Mouse (Mus musculus): ENCODE data around the gene Aplnr. TPM values are rescaled to one million over a fixed set of nuclear protein-coding genes. Genes with fewer than 3 reads are reported as not detected.

Aplnr gene
- total and polyA plus RNA-seq, 3 experiments: not detected

DNA sequence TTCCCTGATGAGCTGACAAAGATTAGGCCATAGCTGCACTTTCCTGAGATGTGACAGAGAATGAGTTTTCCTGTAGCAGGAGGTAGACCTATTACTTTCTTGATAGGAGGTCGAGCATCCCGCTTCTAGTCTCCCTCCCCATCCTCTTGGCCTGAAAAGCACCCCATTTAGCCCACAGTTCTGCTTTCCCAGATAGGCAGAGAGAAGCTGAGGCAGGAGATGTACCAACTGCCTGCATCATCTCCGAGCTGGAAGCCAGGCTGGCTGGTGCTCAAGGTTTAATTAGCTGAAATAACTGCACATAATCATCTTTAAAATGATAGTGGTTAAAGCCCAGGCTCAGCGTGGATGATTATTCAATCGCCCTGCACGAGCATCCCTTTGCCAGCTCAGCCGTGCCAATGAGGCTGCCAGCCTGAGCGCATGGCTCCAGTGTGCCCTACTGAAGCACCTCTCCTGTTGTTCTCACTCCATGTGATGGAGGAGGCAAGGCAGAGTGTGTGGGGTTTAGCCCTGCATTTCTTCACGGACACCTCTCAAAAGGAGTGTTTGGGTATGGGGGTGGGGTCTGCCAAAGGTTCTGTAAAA lies 25.6 kb upstream of the Aplnr start:
- Histone ChIP-seq H3K9me3 (replicated peaks; ENCODE audit: insufficient read depth, low read length) (no peaks in the 10 kb centered on the region), H3K9ac (ENCODE audit: control insufficient read depth, low read depth, low read length, poor library complexity, severe bottlenecking) (no peak overlapping the region), H3K27me3 (ENCODE audit: control insufficient read depth in 1 of 2, insufficient read depth in 2 of 2, low read length in 2 of 2) (peaks cover 0 to 1% of the 10 kb centered on the region in 2 experiments; a peak in 1 of 4 replicates), H3K79me2 (ENCODE audit: control insufficient read depth, insufficient read depth, low read length, poor library complexity) (no peaks in the 10 kb centered on the region), H3K4me1 (ENCODE audit: control insufficient read depth in 1 of 2, insufficient read depth in 2 of 2, low read length in 2 of 2) (no peaks in the 10 kb centered on the region), H3K27ac (ENCODE audit: control insufficient read depth, low read depth, low read length) (no peak overlapping the region), H3K4me3 (ENCODE audit: control insufficient read depth in 1 of 2, insufficient read depth in 1 of 2, low read depth in 2 of 2, low read length in 2 of 2) (no peak overlapping the region), H3K36me3 (ENCODE audit: control insufficient read depth in 1 of 2, insufficient read depth in 2 of 2, low read length in 2 of 2) (no peaks in the 10 kb centered on the region)
- TF ChIP-seq CHD2 (IDR thresholded peaks at IDR 0.05; ENCODE audit: low read length) (no peak), POLR2AphosphoS2 (IDR thresholded peaks at IDR 0.05; ENCODE audit: low read length) (no peak), JUND (IDR thresholded peaks at IDR 0.05; ENCODE audit: low read depth, low read length) (no peak), SIN3A (IDR thresholded peaks at IDR 0.05; ENCODE audit: low read length) (no peak), CHD1 (IDR thresholded peaks at IDR 0.05; ENCODE audit: low read depth, low read length) (no peak), MAX (IDR thresholded peaks at IDR 0.05; ENCODE audit: low read length) (no peak), CTCF (IDR thresholded peaks at IDR 0.05 in 2 of 3, conservative IDR thresholded peaks at IDR 0.05 in 1 of 3; ENCODE audit: control insufficient read depth in 1 of 3, insufficient read depth in 1 of 3, low read depth in 2 of 3, low read length in 3 of 3, poor library complexity in 1 of 3, severe bottlenecking in 1 of 3) (no peak), MYB (IDR thresholded peaks at IDR 0.05; ENCODE audit: low read depth, low read length) (no peak), MAZ (IDR thresholded peaks at IDR 0.05; ENCODE audit: low read depth, low read length) (no peak), ELF1 (IDR thresholded peaks at IDR 0.05; ENCODE audit: low read depth, low read length) (no peak), RAD21 (IDR thresholded peaks at IDR 0.05; ENCODE audit: low read depth, low read length) (no peak)
- DNase-seq (ENCODE audit: low read depth, low spot score): no peak

DNA sequence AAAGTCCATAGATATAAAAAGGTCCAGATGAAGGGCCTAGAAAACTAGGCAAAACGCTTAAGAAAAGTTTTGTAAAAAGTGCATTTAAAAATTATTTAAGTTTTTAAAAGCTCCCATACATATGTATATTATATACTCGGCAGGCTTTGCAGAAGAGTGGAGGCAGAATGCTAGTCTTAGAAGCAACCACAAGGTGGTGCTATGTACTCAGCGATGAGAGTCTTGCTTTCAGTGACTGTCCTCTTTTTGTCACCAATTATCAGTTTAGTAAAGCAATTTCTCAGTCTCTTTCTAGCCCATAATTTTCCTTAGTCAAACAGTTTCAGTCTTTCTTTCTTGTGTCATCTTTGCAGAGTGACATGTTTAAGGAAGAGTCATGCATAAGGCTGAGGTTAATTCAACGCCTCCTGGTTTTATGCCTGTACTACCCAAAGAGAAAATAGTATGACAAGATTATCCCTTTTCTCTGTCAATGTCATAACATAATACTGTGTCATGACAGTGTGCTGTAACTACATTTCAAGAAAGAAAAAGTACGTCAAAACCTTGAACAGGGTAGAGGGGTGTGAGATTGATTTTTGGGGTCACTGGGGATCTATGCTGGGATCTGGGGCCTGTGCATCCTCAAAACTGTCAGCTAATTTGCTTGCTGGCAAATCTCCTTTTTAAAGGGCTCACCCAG lies 12.7 kb upstream of the Aplnr start:
- Histone ChIP-seq H3K4me3 (ENCODE audit: control insufficient read depth in 1 of 2, insufficient read depth in 1 of 2, low read depth in 2 of 2, low read length in 2 of 2) (no peak overlapping the region), H3K36me3 (ENCODE audit: control insufficient read depth in 1 of 2, insufficient read depth in 2 of 2, low read length in 2 of 2) (no peaks in the 10 kb centered on the region), H3K9ac (ENCODE audit: control insufficient read depth, low read depth, low read length, poor library complexity, severe bottlenecking) (no peak overlapping the region), H3K79me2 (ENCODE audit: control insufficient read depth, insufficient read depth, low read length, poor library complexity) (no peaks in the 10 kb centered on the region), H3K27me3 (ENCODE audit: control insufficient read depth in 1 of 2, insufficient read depth in 2 of 2, low read length in 2 of 2) (peaks cover 0 to 2% of the 10 kb centered on the region in 2 experiments; a peak in 2 of 4 replicates), H3K4me1 (ENCODE audit: control insufficient read depth in 1 of 2, insufficient read depth in 2 of 2, low read length in 2 of 2) (no peaks in the 10 kb centered on the region), H3K9me3 (replicated peaks; ENCODE audit: insufficient read depth, low read length) (no peaks in the 10 kb centered on the region), H3K27ac (ENCODE audit: control insufficient read depth, low read depth, low read length) (no peak overlapping the region)
- peak; percentile 74 for DNase-seq (ENCODE audit: low read depth, low spot score)
- TF ChIP-seq RAD21 (IDR thresholded peaks at IDR 0.05; ENCODE audit: low read depth, low read length) (peak; percentile 97), SMC3 (IDR thresholded peaks at IDR 0.05; ENCODE audit: low read depth, low read length) (peak; percentile 92), ZC3H11A (IDR thresholded peaks at IDR 0.05; ENCODE audit: low read depth, low read length) (peak; percentile 79), POLR2AphosphoS2 (IDR thresholded peaks at IDR 0.05; ENCODE audit: low read length) (no peak), CTCF (IDR thresholded peaks at IDR 0.05 in 2 of 3, conservative IDR thresholded peaks at IDR 0.05 in 1 of 3; ENCODE audit: control insufficient read depth in 1 of 3, insufficient read depth in 1 of 3, low read depth in 2 of 3, low read length in 3 of 3, poor library complexity in 1 of 3, severe bottlenecking in 1 of 3) (peak; percentile 61 to 92 (median 66)), MYB (IDR thresholded peaks at IDR 0.05; ENCODE audit: low read depth, low read length) (no peak)
